Mouse (Mus musculus) liver, postnatal 0 days (tissue): ENCODE measurements at regions not wholly inside any gene's neighbourhood (a gene's known extent, or its start where the extent isn't known, plus 50 kb on each side); places are given as distances from the start of the nearest gene placed in this dataset.

Experiments used
- CTCF ChIP-seq: sonication (generic); IDR thresholded peaks from 2 replicates; pipeline ENCODE4 v1.5.1; 2016; ENCODE audit warnings: antibody characterized with exemption, low read depth
- EP300 ChIP-seq: IDR thresholded peaks from 2 replicates; pipeline ENCODE4 v1.6.1; 2016; ENCODE audit warnings: antibody characterized with exemption, low read depth, mild to moderate bottlenecking

DNA sequence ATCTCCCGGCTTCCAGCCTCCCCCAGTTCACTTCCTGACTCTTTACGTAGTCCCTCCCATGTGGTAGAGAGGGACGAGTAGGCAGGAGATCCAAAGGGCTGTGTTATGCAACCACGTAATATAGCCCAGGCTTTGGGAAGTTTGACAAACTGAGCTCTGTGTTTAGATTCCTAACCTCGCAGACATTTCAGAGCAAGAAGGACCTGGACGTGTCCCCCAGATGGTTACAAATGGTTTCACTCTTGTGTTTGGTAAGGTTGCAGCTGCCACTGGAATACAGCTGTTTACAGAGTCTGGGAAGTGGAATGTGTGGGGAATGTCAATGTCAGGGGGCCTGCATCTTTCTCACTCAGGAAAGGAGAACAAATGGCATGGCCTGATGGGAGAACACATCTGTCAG, 145.1 kb upstream of the Lnx1 start:
- TF ChIP-seq CTCF (no peak), EP300 (no peak)
